Mouse (Mus musculus) small intestine, adult 2 months (tissue): ENCODE results near the gene AI481877.

Experiments used
- CTCF ChIP-seq: fragments of 200-500 bp; IDR thresholded peaks from 2 replicates; pipeline ENCODE4 v1.5.1; 2012; ENCODE audit warnings: low read depth, mild to moderate bottlenecking, control low read depth, inconsistent platforms, low read length, moderate library complexity, mixed read lengths; ENCODE audit not compliant: insufficient replicate concordance, insufficient read length; ENCODE audit errors: extremely low read depth
- POLR2A ChIP-seq: fragments of 200-500 bp; IDR thresholded peaks from 2 replicates; pipeline ENCODE4 v1.6.1; 2012; ENCODE audit warnings: low read depth, mild to moderate bottlenecking, control low read depth, inconsistent platforms, low read length, moderate library complexity

DNA sequence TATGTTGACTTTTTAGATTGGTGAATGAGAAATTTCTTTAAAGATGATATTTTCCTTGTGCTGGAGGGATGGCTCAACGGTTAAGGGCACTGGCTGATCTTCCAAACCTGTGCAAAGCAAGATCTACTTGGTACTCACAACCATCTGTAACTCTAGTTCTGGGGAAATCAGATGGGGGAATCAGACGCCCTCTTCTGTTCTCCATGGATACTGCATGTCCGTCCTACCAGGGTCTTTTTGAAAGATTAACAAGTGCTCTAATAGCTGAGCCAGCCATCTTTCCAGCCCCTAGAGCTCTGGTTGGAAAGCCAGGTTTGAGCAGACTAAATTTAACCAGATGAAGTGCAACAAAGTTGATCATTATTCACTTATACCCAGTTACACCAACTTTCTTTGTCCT, 48.5 kb upstream of the AI481877 start:
- TF ChIP-seq CTCF (no peak), POLR2A (no peak)
